Mouse (Mus musculus): ENCODE results near the gene Meis3.

DNA sequence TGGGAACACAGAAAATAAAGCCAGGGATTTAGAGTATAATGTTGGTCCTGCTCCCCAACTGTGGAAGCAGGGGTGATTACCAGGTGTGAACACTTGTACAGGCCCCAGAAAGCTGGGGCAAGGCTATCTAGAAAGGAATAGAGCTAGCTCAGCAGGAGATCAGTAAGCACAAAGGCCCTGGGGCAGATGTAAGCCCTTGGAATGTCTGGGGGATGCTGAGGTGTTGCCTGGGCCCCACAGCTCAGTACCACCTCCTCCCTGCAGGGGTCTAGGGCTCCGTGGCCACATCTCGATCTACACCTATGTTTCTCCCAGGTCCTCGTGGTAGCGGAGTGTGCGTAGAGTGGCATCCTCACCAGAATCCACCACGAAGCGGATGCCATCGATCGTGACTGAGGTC is 39.1 kb downstream of the Meis3 start:
- TF ChIP-seq POLR2A (IDR thresholded peaks at IDR 0.05; ENCODE audit: insufficient read depth, low read depth, low read length) (no peak), CTCF (IDR thresholded peaks at IDR 0.05; ENCODE audit: insufficient read depth, low read depth, low read length) (no peak)

Measured in olfactory bulb, adult 2 months (tissue).